Mouse (Mus musculus) ZHBTc4 (cell line): ENCODE measurements around the gene Gm21244.
"Not testable (repeated sequence)": the region's sequence is repeated elsewhere in the genome, so short reads cannot be mapped to it uniquely, and the experiment has no call there.

Experiments used
- DNase-seq: peaks from one replicate; pipeline ENCODE4 v3.0.0-alpha.2; 2011; ENCODE audit warnings: low read depth, low spot score

The Gm21244 gene

GRCm38 (mm10) chrY:7169193-7169592 lies at the start of gene Gm21244:
TSS of gene Gm21244 (minus strand) at chrY:7169293.
- not testable (repeated sequence) for DNase-seq
